Mouse (Mus musculus) MEL (cell line): ENCODE measurements around the gene Amigo3. TPM values are rescaled to one million over a fixed set of nuclear protein-coding genes. Genes with fewer than 3 reads are reported as not detected.

Experiments
- DNase-seq: peaks from one replicate; pipeline ENCODE4 v3.0.0; 2011; ENCODE audit warnings: low read depth, low spot score
- H3K27ac ChIP-seq: 2 replicates; pipeline ENCODE4 v1.5.1; 2012; ENCODE audit warnings: low read depth, mild to moderate bottlenecking, control low read depth, low read length, moderate library complexity; ENCODE audit not compliant: control insufficient read depth
- H3K27me3 ChIP-seq, 2 experiments: fragments of 150-350 bp in 1 of 2; sonication (generic) in 1 of 2; 2 replicates each; pipeline ENCODE4 v1.6.1; 2012; ENCODE audit warnings: low read length in 2 of 2, mild to moderate bottlenecking in 2 of 2, improper control_type of control experiment in 1 of 2, moderate library complexity in 1 of 2; ENCODE audit not compliant: insufficient read depth in 2 of 2, control insufficient read depth in 1 of 2
- H3K36me3 ChIP-seq, 2 experiments: 2 replicates each; pipeline ENCODE4 v1.6.1; 2012 to 2014; ENCODE audit warnings: low read length in 2 of 2, improper control_type of control experiment in 1 of 2, inconsistent platforms in 1 of 2, mild to moderate bottlenecking in 1 of 2; ENCODE audit not compliant: insufficient read depth in 2 of 2, control insufficient read depth in 1 of 2
- H3K4me1 ChIP-seq, 2 experiments: fragments of 150-350 bp in 1 of 2; sonication (generic) in 1 of 2; 2 replicates each; pipeline ENCODE4 v1.6.1; 2012; ENCODE audit warnings: low read length in 2 of 2, improper control_type of control experiment in 1 of 2, mild to moderate bottlenecking in 1 of 2; ENCODE audit not compliant: insufficient read depth in 2 of 2, control insufficient read depth in 1 of 2
- H3K4me3 ChIP-seq, 2 experiments: fragments of 150-350 bp in 1 of 2; sonication (generic) in 1 of 2; 2 replicates each; pipeline ENCODE4 v1.5.1; 2012; ENCODE audit warnings: low read depth in 2 of 2, low read length in 2 of 2, mild to moderate bottlenecking in 2 of 2, moderate library complexity in 2 of 2, control low read depth in 1 of 2, improper control_type of control experiment in 1 of 2; ENCODE audit not compliant: control insufficient read depth in 1 of 2, insufficient read depth in 1 of 2
- H3K79me2 ChIP-seq: 2 replicates; pipeline ENCODE4 v1.6.1; 2012; ENCODE audit warnings: mild to moderate bottlenecking, low read length, moderate library complexity; ENCODE audit not compliant: control insufficient read depth, poor library complexity, insufficient read depth
- H3K9ac ChIP-seq: 2 replicates; pipeline ENCODE4 v1.6.1; 2012; ENCODE audit warnings: low read depth, mild to moderate bottlenecking, control low read depth, low read length, moderate library complexity; ENCODE audit not compliant: control insufficient read depth, poor library complexity, severe bottlenecking
- H3K9me3 ChIP-seq: fragments of 150-350 bp; sonication (generic); replicated peaks from 2 replicates; pipeline ENCODE4 v1.6.1; 2012; ENCODE audit warnings: mild to moderate bottlenecking, low read length, improper control_type of control experiment, moderate library complexity; ENCODE audit not compliant: insufficient read depth
- BHLHE40 ChIP-seq: IDR thresholded peaks from 2 replicates; pipeline ENCODE4 v1.6.1; 2012; ENCODE audit warnings: low read depth, mild to moderate bottlenecking, inconsistent platforms, low read length, improper control_type of control experiment, borderline replicate concordance
- CHD1 ChIP-seq: IDR thresholded peaks from 2 replicates; pipeline ENCODE4 v1.6.1; 2012; ENCODE audit warnings: low read depth, mild to moderate bottlenecking, inconsistent platforms, low read length, improper control_type of control experiment
- E2F4 ChIP-seq: IDR thresholded peaks from 2 replicates; pipeline ENCODE4 v1.6.1; 2011; ENCODE audit warnings: low read depth, low read length, improper control_type of control experiment, borderline replicate concordance
- EP300 ChIP-seq, 2 experiments: IDR thresholded peaks; 2 replicates each; pipeline ENCODE4 v1.6.1; 2011; ENCODE audit warnings: improper control_type of control experiment in 2 of 2, low read length in 2 of 2, low read depth in 1 of 2, mild to moderate bottlenecking in 1 of 2
- ETS1 ChIP-seq: IDR thresholded peaks from 2 replicates; pipeline ENCODE4 v1.6.1; 2012; ENCODE audit warnings: low read depth, mild to moderate bottlenecking, inconsistent platforms, low read length, improper control_type of control experiment, moderate library complexity
- MAZ ChIP-seq: IDR thresholded peaks from 2 replicates; pipeline ENCODE4 v1.6.1; 2012; ENCODE audit warnings: low read depth, mild to moderate bottlenecking, inconsistent platforms, low read length, improper control_type of control experiment
- MEF2A ChIP-seq: IDR thresholded peaks from 2 replicates; pipeline ENCODE4 v1.6.1; 2014; ENCODE audit warnings: low read depth, mild to moderate bottlenecking, inconsistent platforms, low read length, improper control_type of control experiment; ENCODE audit not compliant: poor library complexity, insufficient replicate concordance, severe bottlenecking; ENCODE audit errors: extremely low read depth
- MXI1 ChIP-seq: IDR thresholded peaks from 2 replicates; pipeline ENCODE4 v1.6.1; 2011; ENCODE audit warnings: mild to moderate bottlenecking, low read depth, low read length, improper control_type of control experiment
- MYB ChIP-seq: IDR thresholded peaks from 2 replicates; pipeline ENCODE4 v1.6.1; 2011; ENCODE audit warnings: mild to moderate bottlenecking, low read depth, low read length, improper control_type of control experiment
- POLR2A ChIP-seq, 2 experiments: IDR thresholded peaks; 2 replicates each; pipeline ENCODE4 v1.6.1; 2011 to 2012; ENCODE audit warnings: low read length in 2 of 2, mild to moderate bottlenecking in 2 of 2, control low read depth in 1 of 2, improper control_type of control experiment in 1 of 2, low read depth in 1 of 2, moderate library complexity in 1 of 2; ENCODE audit not compliant: control insufficient read depth in 1 of 2, insufficient read depth in 1 of 2, poor library complexity in 1 of 2
- RAD21 ChIP-seq: IDR thresholded peaks from 2 replicates; pipeline ENCODE4 v1.6.1; 2011; ENCODE audit warnings: mild to moderate bottlenecking, low read depth, low read length, improper control_type of control experiment
- TAL1 ChIP-seq: IDR thresholded peaks from 2 replicates; pipeline ENCODE4 v1.6.1; 2012; ENCODE audit warnings: mild to moderate bottlenecking, inconsistent platforms, low read length, moderate library complexity, mixed read lengths
- TBP ChIP-seq: IDR thresholded peaks from 2 replicates; pipeline ENCODE4 v1.8.0; 2011; ENCODE audit warnings: low read depth, low read length, improper control_type of control experiment
- ZKSCAN1 ChIP-seq: IDR thresholded peaks from 2 replicates; pipeline ENCODE4 v1.6.1; 2012; ENCODE audit warnings: low read depth, mild to moderate bottlenecking, inconsistent platforms, low read length, improper control_type of control experiment, moderate library complexity
- polyA plus RNA-seq, 2 experiments: library from polyadenylated mRNA; stranded (reverse) in 1 of 2; unstranded in 1 of 2; fragments of >175 nt in 1 of 2; fragments of >200 nt in 1 of 2; gene quantifications; 2 replicates each; pipeline versions ENCODE4 v1.2.1 to v1.2.4; 2012; ENCODE audit warnings: low replicate concordance in 2 of 2, low read depth in 1 of 2; ENCODE audit not compliant: insufficient read length in 2 of 2, insufficient read depth in 1 of 2, missing spikeins in 1 of 2
- total RNA-seq: library from RNA; depleted of rRNA; stranded (reverse); fragments of 300-350 nt; gene quantifications from 2 replicates; pipeline ENCODE4 v1.2.3, GENCODE M21; 2012

Gene Amigo3
- total and polyA plus RNA-seq, 3 experiments: 2.2 to 3.4 TPM; not detected in 1

GRCm38 (mm10) chr9:108069529-108069928, 16.6 kb downstream of the Amigo3 start:
- no peak for DNase-seq
- Histone ChIP-seq H3K36me3 (no peaks in the 10 kb centered on the region; a peak in 1 of 4 replicates), H3K4me3 (no peak overlapping the region), H3K4me1 (no peaks in the 10 kb centered on the region), H3K9ac (no peak overlapping the region), H3K79me2 (no peaks in the 10 kb centered on the region), H3K27me3 (no peaks in the 10 kb centered on the region), H3K9me3 (no peaks in the 10 kb centered on the region), H3K27ac (no peak overlapping the region)
- TF ChIP-seq ZKSCAN1 (no peak), EP300 (IDR thresholded peaks at IDR 0.05; ENCODE audit: low read depth in 1 of 2, low read length in 2 of 2) (no peak), MXI1 (no peak), TAL1 (no peak), MYB (no peak), MEF2A (no peak), MAZ (no peak), CHD1 (no peak), POLR2A (IDR thresholded peaks at IDR 0.05; ENCODE audit: control insufficient read depth in 1 of 2, insufficient read depth in 1 of 2, low read depth in 1 of 2, low read length in 2 of 2, poor library complexity in 1 of 2) (no peak), ETS1 (no peak), BHLHE40 (no peak)

GRCm38 (mm10) chr9:108071801-108072200, 18.8 kb downstream of the Amigo3 start:
- Histone ChIP-seq H3K4me1 (no peaks in the 10 kb centered on the region), H3K36me3 (no peaks in the 10 kb centered on the region; a peak in 1 of 4 replicates), H3K27me3 (no peaks in the 10 kb centered on the region), H3K9me3 (no peaks in the 10 kb centered on the region), H3K27ac (no peak overlapping the region), H3K9ac (no peak overlapping the region), H3K79me2 (no peaks in the 10 kb centered on the region), H3K4me3 (no peak overlapping the region)
- no peak for DNase-seq
- no peak for TF ChIP-seq E2F4

GRCm38 (mm10) chr9:108072481-108072924, 19.5 kb downstream of the Amigo3 start:
- H3K79me2 ChIP-seq: no peaks in the 10 kb centered on the region
- no peaks in the 10 kb centered on the region for H3K4me1 ChIP-seq
- no peak for DNase-seq
- TF ChIP-seq TAL1 (no peak), TBP (no peak), RAD21 (no peak)
- no peak overlapping the region for H3K4me3 ChIP-seq
- no peaks in the 10 kb centered on the region for H3K27me3 ChIP-seq
- H3K36me3 ChIP-seq: no peaks in the 10 kb centered on the region; a peak in 1 of 4 replicates
- no peaks in the 10 kb centered on the region for H3K9me3 ChIP-seq
- no peak overlapping the region for H3K27ac ChIP-seq
- H3K9ac ChIP-seq: no peak overlapping the region
